Mouse (Mus musculus): Measurements from ENCODE around the gene Vmac.

Vmac gene

DNA sequence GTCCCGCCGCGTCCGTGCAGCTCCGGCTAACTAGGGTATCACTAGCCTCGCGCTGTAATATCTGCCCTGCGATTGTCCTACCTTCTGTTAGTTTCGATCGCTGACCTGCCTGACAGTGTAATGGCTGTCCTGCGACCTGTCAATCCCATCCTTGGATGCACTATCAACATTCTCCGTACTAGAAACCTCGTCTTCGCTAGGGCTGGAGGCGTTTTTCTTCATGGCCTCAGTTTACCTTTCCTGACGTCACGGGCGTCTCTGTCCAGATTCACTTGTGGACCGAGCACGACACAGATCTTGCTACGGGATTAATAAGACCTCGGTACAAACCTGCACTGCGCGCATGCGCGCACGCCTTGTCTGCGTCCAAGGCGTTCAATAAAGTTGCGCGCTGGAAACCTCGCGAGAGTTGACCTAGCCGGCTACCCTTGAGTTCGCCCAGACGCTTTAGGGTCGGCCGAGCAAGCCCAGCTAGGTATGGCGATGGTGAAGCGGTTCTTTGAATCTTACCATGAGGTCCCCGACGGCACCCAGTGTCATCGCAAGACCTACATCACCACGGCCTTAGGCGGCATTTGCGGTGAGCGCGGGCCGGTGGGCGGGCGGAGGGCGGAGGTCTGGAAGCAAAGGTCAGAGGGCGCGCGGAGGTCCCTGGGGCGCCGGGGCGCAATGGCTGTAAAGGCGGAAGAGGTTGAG lies at the start of gene Vmac, which contains the start of gene Ndufa11:
TSS of gene Vmac (minus strand) at position 660 of the 696 bp plus-strand sequence.
TSS of gene Ndufa11 (plus strand) at position 405 of the 696 bp plus-strand sequence.
- DNase-seq: peak; percentile 96

DNA sequence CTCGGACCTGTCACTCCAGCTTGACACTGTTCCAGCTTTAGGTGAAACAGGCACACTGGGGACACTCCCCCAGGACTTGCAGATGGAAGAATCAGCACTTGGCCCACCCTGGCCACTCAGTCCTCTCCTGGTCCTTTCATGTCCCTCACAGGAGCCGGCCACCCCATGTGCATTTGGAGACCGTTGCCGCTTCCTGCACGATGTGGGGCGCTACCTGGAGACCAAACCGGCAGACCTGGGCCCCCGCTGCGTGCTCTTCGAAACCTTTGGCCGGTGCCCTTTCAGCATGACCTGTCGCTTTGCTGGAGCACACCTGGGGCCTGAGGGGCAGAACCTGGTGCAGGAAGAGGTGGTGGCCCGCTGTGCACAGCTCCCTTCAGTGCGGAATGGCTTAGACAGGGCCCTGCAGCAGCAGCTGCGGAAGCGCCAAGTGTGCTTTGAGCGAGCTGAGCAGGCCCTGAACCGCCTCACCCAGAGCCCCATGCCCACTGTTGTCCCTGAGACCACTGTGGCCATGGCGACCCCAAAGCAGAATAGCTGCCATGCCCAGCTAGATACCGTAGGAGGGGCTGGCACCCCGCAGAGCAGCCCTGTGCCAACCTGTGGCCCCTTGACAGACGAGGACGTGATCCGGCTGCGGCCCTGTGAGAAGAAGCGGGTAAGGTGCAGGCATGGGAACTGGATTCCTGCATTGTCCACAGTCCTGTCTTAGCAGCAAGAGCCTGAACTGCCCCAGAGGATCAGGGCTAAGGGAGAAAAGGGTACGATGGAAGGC lies 49.0 kb upstream of the Vmac start:
- no peak for DNase-seq

DNA sequence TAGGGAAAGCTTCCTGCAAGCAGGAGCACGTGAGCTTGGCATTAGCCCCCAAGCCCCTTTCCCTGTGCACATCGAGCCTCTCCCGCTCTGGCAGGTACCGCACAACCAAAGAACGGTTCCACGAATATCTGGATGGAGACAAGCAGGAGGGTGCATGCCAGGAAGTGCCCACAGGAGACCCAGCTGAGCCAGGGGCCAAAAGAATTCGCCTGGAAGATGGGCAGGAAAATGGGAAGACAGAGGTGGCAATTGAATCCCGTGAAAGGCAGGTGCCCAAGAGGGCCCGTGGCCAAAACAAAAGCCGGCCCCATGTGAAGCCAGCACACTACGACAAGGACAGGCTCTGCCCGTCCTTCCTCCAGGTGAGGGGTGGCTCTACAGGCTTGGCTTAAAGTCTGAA lies 47.6 kb upstream of the Vmac start:
- no peak for DNase-seq

DNA sequence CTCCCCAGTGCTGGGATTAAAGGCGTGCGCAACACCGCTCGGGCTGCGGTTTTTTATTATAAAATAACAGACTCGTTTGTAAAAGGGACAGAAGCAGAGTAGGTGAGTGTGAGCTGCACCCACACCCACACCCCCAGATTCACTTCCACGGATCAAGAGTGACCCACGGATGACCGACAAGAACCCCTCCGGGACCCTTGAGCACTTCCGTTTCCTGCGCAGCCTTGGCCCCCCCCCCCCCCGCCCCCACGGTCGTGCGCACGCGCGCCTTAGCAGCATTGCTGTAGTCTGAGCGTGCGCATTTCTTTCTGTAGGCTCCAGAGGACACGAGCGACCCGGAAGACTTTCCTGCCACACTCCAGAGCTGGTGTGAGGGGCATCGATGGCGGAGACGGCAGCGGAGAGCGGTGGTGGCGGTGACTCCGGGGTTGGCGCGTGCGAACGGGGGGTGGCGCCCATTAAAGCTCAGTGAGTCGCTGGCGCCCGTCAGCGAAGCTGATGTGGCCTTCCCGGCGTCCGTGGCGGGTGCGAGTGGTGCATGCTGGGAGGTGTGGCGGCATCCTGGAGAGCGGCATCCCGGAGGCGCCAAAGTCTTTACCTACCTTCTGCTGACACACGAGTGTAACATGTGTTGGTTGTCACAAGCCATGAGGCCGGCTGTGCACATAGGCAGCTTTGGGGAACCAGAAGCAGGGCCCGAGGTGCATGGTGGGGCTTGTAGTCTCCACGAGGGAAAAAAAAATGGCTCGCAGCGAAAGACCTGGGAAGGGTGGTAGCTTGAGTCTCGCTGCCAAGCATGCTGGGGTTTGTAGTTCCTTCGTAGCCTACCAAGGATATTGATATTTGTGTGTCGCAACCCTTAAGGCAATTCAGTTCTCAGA lies 46.9 kb upstream of the Vmac start, which contains the start of gene Dus3l:
TSS of gene Dus3l (plus strand) at position 284 of the 881 bp plus-strand sequence.
- peak; percentile 96 for DNase-seq

DNA sequence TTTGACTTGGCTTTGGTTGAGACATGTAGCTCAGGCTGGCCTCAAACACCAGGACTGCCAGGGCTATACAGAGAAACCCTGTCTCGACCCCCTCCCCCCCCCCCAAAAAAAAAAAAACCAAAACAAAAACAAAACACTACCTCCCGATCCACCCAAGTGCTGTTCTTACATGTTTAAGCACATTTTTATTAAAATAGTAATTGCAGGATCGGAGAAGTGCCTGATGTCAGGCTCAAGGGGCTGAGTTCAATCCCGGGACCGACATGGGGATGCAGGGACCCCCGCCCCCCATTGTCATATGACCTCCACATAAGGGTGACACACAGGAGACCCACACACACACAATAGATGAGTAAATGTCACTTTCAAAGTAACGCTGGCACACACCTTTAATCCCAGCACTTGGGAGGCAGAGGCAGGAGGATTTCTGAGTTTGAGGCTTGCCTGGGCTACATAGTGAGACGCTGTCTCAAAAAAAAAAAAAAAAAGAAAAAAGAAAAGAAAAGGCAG lies 46.0 kb upstream of the Vmac start:
- DNase-seq: no peak

DNA sequence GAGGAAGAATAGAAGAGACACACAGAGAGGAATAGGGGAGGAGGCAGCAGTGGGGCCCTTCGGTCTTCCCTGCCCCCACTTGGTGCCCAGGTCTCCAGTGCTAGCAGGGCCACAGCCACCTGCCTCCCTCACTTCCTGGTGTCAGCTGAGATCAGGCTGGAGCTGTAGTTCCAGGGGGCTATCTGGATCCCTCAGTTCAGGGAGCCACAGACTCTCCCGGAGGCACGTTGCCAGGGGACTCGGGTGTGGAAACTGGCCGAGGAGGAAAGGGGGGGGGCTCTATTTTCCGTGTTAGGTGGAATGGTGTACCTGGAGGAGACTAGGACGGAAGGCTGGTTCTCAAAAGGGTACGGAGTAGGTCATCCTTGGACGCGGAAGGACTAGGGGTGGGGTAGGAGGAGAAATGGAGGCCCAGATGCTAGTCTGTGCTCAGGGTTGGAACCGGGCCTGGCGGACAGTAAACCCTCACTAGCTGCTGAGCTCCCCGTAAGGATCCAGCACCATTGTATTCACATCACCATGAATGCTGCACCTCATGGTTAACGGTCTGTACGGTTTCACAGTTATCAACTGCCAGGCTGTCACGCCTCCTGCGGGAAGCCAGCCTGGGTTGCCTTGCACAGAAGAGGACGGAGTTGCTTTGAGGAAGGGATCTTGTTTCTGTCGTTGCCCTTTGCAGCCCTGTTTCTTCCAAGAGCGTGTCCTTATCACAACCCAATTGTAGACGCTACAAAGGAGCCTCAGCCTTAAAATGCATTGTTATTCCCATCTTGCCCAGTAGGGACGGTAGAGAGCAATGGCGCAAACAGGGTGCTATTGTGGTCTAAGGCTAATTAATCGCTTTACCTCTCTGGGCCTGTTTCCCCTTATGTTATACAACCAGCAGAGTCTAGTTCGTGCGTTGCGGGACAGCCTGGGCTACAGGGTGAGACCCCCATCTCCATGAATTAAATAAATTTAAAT lies 45.2 kb upstream of the Vmac start:
- peak; percentile 64 for DNase-seq

DNA sequence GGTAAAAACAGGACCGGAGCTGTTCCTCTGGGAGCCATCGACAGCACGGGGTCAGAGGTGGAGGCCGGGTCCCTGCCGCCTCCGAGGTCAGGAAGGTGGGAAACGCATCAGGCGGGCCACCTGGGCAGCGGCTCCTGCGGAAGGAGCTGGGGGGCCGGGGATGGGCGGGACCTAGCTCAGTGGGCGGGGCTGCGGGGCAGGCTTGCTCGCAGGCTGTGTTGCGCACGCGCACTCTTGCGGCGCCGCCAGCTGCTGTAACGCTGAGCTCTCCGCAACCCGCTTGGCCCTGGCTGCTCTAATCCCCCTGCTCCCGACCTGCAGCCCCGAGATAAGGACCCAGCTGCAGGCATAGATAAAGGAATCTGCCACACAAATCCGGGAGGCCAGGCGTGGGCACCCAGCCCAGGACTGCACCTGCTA lies 44.2 kb upstream of the Vmac start:
- peak; percentile 87 for DNase-seq

DNA sequence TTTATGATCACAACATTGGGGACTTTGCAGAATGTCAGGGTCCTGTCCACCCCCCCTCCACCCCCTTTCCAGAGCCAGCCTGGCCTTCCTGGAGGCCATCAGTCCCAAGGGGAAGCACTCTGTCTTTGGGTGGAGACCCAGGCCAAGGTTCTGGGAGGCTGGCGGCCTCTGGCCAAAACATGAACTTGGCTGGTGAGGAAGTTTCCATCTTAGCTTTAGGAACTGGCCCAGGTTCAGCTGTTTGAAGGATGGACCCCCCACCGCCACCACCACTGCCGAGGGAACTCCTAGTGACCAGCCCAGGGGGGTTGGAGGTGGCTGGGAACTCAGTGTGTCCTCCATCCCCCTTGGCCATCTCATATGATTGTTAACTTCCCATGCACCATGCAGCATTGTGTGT lies 43.3 kb upstream of the Vmac start:
- DNase-seq: no peak

DNA sequence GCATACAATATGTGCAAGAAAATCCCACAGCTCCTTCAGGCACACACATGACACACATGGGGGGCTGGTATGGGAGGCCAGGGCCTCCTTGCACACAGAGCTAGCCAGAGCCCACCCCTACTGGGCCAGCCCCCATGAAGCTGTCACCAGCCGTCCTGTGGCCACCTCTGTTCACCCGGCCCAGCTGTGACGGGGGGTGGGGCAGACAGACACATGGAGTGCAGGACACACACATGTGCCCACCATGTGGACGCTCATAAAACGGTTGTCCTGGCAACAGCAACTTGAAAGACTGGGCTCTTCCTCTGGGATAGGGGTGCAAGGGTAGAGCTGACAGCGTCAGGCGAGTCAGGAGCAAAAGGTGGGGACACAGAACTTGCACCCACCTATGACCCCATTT lies 41.4 kb upstream of the Vmac start:
- DNase-seq: no peak

DNA sequence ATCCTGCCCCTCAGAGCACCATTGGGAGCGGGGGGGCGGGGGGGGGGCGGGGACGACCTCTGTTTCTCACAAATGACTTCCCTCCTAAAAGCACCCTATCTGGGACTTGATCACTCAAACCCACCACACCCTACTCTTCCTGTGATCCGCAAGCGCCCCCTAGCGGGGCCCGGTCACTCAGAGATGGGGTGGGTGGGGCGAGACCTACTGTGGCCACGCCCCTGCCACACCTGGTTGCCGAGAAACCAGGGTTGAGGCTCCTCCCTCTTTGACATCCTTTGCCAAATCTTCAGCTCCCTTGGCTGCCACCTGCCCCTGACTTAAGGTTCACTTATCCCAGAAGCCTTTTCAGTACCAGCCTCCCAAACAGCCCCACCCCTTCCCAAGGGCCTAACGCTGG lies 40.3 kb upstream of the Vmac start:
- peak; percentile 86 for DNase-seq

DNA sequence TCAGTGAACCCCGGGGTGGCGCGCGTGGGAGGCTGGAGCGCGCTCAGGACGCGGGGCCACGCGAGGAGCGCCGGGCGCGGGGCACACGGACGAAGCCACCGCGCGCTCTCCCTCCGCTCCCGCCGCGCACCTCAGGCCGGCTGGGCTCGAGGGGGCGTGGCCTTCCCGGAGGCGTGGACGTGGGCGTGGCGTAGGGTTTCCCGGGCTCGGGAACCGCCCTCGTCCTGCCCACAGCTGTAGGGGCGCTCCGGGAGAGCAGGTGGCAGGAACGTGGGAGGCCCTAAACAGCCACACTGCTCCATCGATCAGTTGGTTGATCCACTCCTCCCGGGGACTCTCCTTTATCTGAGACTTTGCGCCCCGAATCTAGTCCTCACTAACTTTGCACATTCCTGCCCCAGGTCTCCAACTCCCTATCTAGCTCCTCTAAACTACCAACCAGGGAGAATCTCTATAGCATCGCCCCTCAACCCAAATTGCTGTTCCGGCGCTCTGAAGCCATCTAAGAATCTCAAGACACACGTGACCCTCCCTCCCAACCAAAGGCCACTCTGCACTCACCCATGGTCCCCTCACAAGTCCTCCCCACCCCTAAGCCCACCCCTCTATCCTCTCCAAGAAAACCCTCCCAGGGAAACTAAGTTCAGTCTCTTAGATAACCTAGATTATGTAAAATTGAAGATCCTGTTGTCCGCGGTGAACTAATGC lies 39.7 kb upstream of the Vmac start, which contains the start of gene Nrtn:
TSS of gene Nrtn (minus strand) at position 115 of the 708 bp plus-strand sequence.
- DNase-seq: peak; percentile 96

DNA sequence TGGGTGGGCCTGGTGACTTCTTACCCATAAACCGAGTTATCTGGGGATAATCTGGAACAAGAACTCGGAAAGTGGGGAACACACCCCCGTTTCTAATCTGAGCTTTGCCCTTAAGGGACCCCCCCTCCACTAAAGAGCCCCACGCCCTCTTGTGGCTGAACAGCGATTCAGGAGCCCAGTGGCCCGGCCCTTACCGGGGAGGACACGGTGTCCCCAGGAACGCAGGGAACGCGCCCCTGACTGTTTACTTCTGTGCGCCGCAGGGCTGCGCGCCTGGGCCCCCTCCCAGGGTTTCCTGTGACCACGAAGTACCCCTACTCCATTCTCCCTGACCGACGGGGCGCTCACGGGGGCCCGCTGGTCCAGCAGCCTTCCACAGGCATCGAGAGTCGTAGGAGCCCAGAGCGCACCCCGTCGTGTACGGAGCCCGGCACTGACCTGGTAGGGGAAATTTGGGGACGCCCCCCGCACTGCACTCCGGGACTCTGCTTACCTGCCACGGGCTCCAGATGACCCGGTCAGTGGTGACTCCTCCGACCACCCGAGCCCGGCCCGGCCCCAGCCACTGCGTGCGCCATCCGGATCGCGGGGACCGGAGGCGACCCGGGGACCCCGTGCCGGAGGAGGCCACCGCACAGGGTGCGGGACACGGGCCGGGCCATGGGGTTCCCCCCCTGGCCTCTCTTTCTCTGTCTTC lies 39.0 kb upstream of the Vmac start:
- peak; percentile 51 for DNase-seq

DNA sequence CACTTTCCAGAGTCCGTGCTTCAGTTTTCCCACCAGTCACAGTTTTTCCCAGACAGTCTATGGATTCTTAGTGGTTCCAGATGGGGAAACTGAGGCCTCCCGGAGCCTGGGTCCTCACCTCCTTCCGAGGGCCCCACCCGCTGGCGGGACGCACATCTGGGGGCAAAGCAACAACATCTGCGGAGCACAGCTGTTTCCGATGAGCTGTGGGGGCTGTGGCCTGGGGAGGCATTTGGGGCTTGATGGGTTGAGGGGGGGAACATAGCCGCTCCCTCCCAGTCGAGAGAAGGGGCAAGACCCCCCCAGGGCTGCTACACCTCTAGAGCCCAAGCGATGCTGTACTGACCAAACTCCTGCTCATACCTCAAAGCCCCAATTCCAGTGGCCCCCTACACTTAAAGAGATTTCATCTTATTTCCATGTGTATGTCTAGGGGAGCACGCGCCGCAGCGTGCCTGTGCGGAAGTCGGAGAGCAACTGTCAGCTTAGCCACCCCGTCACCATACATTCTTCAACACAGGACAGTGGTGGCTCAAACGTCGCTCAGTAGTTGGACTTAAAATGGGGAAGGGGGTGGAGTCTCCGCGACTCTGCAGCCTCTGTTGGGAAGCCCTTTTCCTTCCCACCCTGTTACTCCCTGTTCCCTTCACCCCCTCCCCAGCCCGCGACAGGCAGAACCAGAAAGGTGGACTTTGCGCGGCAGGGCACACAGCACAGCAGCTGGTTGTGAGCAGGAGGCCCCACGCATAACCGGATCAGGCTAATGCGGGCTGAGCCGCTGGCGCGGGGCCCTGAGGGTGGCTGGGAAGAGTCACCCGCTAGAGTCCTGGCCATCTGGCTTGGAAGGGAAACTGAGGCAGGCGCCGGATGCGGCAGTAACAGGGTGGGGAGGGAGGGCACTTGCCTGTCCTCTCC lies 36.7 kb upstream of the Vmac start:
- peak; percentile 39 for DNase-seq

DNA sequence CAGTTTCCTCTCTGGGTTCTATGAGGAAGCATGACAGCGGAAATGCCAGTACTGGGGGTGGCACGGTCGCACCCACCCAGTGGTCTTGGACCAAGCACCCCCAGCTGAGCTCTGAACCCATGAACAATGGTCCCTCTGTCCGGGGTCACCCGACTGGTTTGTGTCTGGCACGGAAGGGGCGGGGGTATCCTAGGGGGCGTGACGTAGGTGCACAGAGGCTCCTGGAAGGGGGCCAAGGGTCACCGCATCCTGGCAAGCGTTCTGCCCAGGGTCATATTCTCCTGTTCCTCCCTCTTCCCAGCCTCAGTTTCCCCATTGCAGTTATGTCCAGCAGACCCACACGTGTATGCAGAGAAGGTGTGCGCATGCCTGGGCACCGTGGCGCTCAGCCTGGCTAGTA lies 35.6 kb upstream of the Vmac start:
- no peak for DNase-seq

DNA sequence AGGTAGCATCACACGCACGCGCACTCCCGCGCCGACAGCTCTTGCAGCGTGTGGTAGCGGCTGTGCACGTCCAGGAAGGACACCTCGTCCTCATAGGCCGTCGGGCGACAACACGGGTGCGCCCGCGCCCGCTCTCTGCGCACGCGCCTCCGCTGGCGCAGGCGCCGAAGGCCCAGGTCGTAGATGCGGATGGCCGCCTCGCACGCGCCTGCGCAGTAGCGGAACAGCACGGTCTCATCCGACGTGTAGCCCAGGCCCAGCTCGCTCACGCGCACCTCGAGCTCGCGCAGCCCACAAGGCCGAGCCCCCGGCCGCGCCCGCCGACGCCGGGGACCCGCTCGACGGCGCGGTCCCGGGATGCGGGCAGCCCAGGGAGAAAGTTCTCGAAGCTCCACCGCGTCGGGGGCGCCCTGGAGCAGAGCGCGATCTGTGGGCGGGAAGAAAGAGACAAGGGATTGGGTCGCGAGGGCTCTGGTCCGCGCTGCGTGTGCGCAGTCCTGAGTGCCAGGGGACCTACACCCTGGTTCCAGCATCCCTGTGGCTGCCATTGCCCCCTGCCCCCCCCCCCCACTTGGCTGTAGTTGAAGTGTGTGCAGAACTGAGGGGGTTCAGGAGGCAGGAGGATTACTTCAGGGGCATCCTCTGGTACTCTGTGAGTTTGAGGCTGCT lies 33.7 kb upstream of the Vmac start:
- DNase-seq: peak; percentile 39

DNA sequence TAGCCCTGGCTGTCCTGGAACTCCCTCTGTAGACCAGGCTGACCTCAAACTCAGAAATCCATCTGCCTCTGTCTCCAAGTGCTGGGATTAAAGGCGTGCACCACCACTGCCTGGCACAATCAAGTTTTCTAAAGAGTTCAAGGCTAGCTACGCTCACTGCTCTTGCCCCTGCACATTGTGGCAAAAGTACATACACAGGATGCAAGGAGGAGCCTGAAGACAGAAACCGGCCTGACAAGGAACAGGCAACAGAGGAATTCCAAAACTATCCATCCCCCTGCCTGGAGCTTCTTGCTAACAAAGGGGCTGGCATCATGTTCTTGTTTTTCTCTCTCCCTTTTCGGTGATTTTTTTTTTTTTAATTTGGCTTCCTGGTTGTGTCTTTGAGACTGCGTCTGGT lies 26.4 kb upstream of the Vmac start:
- no peak for DNase-seq

DNA sequence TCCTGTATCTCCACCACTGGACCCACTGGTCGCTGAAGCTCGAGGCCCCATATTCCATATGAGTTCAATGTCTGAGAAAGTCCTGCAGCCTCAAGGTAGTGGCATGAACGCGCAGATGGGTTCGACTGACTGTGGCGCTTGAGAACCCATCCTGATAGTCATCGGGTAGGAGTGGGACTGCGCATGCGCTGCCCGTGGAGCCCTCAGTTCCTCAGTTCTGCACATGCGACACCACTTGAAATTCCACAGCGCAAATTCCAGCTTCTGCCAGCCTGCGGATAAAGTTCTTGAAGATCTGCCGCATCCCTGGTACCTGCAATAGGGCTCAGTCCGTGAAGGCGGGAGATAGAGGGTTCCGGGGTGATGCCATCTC lies 23.0 kb upstream of the Vmac start:
- no peak for DNase-seq

DNA sequence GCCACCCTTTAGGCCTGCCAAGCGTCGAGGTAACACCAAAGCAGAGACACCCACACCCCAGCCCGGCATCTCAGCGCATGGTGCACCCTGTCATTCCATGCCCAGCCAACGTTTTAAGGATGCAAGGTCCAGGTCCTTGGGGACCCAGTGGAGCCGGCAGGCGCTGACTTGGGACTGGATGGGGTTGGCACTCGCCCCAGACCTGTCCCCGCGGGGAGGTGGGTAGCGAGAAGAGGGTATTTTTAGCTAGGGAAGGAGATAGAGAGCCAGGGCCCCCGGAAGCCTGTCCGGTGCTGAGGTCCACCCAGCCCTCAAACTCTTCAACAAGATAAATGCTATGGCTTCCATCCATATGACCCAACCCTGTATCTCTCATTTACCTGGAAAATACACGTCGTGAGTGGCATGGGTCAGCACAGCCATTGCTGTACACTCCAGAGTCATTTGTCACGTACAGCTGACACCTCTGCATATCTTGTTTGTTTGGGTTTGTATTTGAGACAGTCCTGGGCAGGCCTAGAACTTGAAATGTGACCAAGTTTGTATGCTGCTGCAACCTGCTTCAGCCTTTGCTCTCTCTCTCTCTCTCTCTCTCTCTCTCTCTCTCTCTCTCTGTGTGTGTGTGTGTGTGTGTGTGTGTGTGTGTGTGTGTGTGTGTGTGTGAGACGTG lies 22.4 kb upstream of the Vmac start:
- DNase-seq: no peak

Measured in kidney, adult 18-20 months (tissue).